Mouse (Mus musculus): ENCODE results near the gene Sbf1.
A peak's percentile ranks its signal among the peaks of the same experiment; 100 is the strongest.

Sbf1 gene

GRCm38 (mm10) chr15:89321264-89321663, 6.2 kb upstream of the Sbf1 start:
- no peak for DNase-seq (ENCODE audit: low spot score in 2 of 2)

DNA sequence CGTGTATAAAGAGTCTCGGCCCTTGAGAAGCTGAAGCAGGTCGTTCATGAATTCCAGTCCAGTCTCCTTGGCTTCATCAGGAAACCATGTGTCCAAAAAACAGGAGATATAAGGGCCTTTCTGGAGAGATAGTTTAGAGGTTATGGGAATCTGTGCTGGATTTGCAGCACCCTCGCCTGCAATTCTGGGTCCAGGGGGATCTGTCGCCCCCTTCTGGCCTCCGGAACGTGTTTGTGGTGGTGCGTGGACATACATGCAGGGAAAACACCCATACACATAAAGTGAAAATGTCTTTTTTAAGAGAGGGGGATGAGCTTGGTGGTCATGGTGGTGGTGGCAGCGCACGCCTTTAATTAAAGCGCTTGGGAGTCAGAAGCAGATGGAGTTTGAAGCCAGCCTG, 1.0 kb upstream of the Sbf1 start:
- peak in 1 of 2 experiments; percentile 23 for DNase-seq (ENCODE audit: low spot score in 2 of 2)

GRCm38 (mm10) chr15:89314511-89315189, 461 bp downstream of the Sbf1 start:
- DNase-seq (ENCODE audit: low spot score in 2 of 2), result peak; percentile 57 to 60

DNA sequence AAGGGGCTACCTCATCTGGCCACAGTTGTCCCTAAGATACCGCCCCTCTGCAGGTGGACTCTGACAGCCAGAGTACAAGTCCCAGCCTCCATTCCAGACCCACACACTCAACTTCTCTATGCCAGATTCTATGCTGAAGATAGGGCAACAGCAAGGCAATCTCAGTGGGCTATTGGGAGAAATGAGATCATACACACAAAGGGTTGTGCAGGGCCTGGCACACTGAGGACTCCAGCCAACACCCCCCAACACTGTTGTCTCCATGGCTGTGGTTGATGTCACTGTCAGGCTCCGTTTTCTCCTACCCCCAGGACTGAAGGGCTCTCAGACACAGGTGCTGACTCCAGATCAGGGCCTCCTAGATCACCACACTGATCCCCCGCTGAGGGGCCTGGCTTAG, 1.0 kb downstream of the Sbf1 start:
- DNase-seq (ENCODE audit: low spot score in 2 of 2), result no peak

DNA sequence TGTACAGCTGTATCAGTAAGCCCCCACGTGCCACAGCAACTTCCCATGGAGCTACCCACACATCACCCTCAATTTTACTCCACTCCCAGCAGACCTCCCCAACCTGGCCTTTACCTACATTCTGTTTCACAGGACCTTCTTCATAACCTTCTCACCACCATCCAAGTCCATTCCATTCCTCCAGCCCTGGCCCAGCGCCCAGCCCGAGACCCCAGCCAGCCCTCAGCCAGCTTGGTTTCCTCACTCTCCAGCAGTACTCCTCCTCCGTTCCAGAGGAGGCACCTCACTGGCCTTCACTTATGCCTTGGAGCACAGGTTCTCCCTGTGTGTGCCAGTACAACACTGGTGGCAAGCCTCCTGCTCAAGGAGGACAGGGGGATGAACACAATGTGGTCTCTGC, 1.8 kb downstream of the Sbf1 start:
- DNase-seq (ENCODE audit: low spot score in 2 of 2), result no peak

DNA sequence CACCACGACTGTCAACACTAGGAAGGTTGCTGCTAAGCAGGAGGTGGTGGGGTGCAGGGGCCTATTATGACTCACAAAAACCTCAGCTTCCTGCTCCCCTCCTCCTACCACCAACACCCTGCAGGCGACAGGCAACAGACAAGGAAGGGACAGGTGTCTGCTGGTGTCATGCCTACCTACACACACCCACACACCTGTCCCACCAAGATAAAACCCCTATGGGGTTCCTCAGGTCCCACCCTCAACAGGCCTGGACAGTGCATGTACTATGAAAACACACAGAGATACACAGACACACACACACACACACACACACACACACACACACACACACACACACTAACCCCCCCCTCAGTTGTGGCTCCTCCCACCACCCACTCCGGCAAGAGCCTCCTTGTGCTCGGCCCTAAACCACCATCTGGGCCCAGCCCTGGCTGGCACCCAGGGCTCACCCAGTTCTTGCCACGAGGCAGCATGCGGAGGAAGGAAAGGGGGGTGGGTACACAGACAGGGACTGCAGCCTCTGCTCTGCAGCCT, 5.1 kb downstream of the Sbf1 start:
- peak; percentile 54 to 55 for DNase-seq (ENCODE audit: low spot score in 2 of 2)

DNA sequence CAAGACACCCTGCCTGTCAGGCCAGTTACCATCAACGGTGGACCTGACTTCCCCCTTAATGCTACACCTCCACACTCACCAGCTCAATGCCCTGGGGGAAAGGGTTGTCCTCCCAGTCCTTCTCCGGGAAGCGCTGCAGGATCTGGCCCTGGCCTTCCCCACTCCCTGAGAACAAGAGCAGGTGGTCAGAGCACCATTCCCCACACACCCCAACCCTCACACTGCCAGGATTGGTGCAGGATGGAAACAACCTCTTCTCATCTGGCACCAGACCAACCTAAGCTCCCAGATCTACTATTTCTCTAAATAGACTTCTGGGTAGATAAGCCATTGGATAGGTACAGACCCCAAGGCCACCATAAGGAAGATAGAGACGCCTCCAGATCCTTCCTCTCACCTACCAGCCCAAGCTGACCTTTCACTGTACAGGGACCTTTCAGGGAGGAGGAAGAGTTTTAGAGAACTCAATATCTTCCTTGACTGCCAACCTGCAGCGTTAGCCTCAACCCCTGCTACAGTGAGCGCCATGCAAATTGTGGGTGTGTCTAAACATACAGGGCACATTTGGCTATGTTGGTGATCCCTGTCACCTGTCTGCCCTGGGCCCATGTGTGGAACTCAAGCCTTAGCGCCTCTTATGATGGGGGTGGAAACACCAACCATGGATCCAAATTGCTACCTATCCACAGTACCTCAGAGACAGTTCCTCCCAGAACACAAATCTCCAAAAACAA, 6.5 kb downstream of the Sbf1 start:
- DNase-seq (ENCODE audit: low spot score in 2 of 2), result peak; percentile 23 to 26

DNA sequence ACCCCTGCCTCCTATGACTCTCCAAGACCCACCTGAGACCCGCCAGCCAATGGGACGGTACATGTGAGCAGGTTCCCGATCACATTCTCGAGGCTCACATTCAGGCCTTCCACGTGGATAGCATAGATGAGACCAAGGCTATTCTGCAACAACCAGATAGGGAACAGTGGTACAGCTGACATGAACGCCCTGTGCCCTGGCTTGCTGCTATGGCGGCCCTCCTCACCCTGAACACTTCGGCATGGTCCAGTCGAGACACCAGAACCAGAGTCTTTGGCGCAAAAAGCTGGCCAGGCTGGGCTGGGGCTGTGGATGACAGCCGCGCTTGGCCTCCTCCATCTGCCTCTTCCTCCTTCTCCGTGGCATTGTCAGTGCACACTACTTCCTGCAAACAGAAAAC, 7.7 kb downstream of the Sbf1 start:
- peak; percentile 18 to 20 for DNase-seq (ENCODE audit: low spot score in 2 of 2)

- DNase-seq (ENCODE audit: low spot score in 2 of 2), result no peak
These were observed 9.1 kb downstream of the Sbf1 start for GRCm38 (mm10) chr15:89305966-89306365.

GRCm38 (mm10) chr15:89300600-89300999, 14.5 kb downstream of the Sbf1 start:
- DNase-seq (ENCODE audit: low spot score in 2 of 2), result no peak

DNA sequence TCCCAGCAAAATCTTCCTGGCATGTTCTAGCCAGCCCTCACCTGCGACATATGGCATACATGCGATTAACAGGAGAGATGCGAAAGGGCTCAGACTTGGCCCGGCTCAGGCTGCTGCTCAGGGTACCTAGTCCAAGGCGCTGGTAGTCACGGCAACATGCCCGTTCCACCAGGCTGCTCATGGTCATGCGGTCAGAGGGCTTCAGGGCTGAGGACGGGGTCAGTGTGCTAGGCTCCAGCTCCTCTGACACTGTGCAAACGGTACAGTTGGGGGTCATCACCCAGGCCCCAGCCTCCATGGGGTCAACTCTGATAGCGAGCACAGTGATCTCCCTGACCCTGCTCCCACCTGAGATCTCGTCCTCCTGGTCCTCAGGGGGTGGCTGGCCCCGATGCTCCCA, 14.9 kb downstream of the Sbf1 start:
- no peak for DNase-seq (ENCODE audit: low spot score in 2 of 2)

GRCm38 (mm10) chr15:89297695-89298094, 17.4 kb downstream of the Sbf1 start:
- no peak for DNase-seq (ENCODE audit: low spot score in 2 of 2)

DNA sequence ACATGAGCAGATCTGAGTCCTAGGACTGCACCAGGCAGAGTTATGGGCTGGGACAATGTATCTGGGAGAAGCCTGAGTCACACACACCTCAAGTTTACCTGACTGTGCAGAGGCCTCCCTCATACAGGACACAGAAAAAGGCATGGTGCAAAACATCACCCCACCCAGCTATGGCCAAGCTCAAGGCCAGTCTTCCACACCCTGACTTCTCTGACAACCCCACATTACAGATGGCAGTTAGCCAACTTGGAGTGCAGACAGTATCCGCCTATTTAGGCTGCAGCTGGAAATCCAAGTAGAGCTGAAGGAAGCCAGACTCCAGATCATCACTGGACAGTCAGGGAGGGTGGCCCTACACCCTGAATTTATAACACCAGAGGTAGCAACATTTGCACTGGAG, 18.6 kb downstream of the Sbf1 start:
- no peak for DNase-seq (ENCODE audit: low spot score in 2 of 2)

DNA sequence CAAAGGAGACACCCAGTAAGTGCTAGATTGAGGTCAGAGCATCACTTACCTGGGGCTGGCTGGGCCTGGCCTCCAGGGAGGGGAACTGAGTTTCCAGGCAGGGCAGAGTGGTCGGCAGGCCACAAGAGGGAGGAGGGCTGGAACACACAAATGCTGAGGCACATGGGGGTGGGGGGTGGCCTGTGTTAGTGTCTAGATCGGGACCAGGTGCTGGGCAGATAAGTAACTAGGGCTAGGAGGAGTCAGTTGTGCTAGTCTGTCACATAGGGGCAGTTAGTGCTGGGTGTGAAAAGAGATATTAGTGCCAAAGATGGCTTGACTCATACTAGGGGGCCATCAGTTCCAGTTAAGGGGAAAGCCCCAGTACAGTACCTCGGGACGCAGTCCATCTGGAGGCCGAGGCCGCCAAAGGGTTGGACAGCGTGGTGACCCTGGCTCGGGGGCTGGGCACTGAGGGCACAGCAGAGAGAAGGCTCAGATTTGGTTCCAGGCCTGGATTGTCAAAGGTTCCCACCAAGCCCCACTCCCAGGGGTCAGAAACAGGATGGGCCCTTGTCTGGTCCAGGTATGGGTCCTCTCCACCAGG, 19.4 kb downstream of the Sbf1 start:
- DNase-seq (ENCODE audit: low spot score in 2 of 2), result no peak

- no peak for DNase-seq (ENCODE audit: low spot score in 2 of 2)
These were observed 21.3 kb downstream of the Sbf1 start for GRCm38 (mm10) chr15:89293778-89294177.

- DNase-seq (ENCODE audit: low spot score in 2 of 2), result no peak
These were observed 22.3 kb downstream of the Sbf1 start for GRCm38 (mm10) chr15:89292795-89293194.

- no peak for DNase-seq (ENCODE audit: low spot score in 2 of 2)
These were observed 23.6 kb downstream of the Sbf1 start for GRCm38 (mm10) chr15:89291521-89291920.

DNA sequence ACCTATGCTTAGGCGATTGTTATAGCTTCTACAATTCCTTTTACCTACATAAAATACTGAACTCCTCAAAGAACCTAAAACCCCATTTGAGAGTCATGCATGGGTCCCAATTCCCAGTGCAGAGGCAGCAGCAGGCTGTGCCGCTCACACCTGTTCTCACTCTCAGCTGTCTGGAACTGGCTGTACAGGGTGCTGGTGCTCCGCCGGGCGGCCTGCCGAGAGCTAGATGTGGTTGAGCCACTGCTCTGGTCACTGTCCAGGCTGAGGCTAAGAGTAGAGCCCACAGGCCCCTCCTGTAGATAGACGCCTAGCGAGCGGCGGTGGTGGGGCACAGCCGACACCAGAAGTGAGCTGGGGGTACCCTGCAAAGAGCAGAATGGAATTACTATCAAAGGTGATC, 25.7 kb downstream of the Sbf1 start:
- no peak for DNase-seq (ENCODE audit: low spot score in 2 of 2)

- no peak for DNase-seq (ENCODE audit: low spot score in 2 of 2)
These were observed 26.8 kb downstream of the Sbf1 start for GRCm38 (mm10) chr15:89288227-89288767.

- DNase-seq (ENCODE audit: low spot score in 2 of 2), result no peak
These were observed 28.5 kb downstream of the Sbf1 start for GRCm38 (mm10) chr15:89286582-89286981.

GRCm38 (mm10) chr15:89286114-89286513, 29.0 kb downstream of the Sbf1 start:
- DNase-seq (ENCODE audit: low spot score in 2 of 2), result no peak

DNA sequence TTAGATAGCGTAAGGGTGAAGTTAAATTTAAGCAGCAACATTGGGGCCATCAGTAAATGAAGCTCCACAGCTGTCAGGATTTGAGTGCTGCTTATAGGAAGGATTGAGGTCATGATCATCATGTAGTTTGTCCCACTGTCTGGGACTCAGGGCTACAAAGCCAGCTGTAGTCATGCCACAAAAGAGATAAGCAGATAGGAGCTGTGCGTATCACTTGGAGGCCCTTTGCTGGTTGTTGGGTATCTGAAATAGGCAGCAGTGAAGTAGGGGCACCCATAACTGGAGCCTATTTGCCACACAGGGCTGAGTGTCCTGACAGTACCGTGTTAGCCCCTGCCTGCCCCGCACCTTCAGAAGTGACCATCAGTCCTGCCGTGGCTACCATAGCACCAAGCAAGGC, 29.6 kb downstream of the Sbf1 start:
- no peak for DNase-seq (ENCODE audit: low spot score in 2 of 2)

- no peak for DNase-seq (ENCODE audit: low spot score in 2 of 2)
These were observed 30.1 kb downstream of the Sbf1 start for GRCm38 (mm10) chr15:89285004-89285403.
